Mouse (Mus musculus) forebrain, embryonic 16.5 days (tissue): ENCODE measurements around the gene Stoml3. TPM values are rescaled to one million over a fixed set of nuclear protein-coding genes. Genes with fewer than 3 reads are reported as not detected.
A peak's percentile ranks its signal among the peaks of the same experiment; 100 is the strongest.

ENCODE experiments used
- ATAC-seq: fragments of 200-750 bp; cut with Nextera tagmentation; 2 replicates; pipeline ENCODE4 v1.8.0; 2017; ENCODE audit warnings: mild to moderate bottlenecking, moderate library complexity
- H3K27ac ChIP-seq: fragments of 300-500 bp; sonication (generic); 2 replicates; pipeline ENCODE4 v1.5.1; 2014; ENCODE audit warnings: low read length, control low read depth
- H3K27me3 ChIP-seq: fragments of 300-500 bp; sonication (generic); replicated peaks from 2 replicates; pipeline ENCODE4 v1.6.1; 2014; ENCODE audit warnings: low read length; ENCODE audit not compliant: control insufficient read depth, insufficient read depth
- H3K36me3 ChIP-seq: fragments of 300-500 bp; sonication (generic); 2 replicates; pipeline ENCODE4 v1.6.1; 2014; ENCODE audit not compliant: control insufficient read depth, insufficient read depth
- H3K4me1 ChIP-seq: fragments of 300-500 bp; sonication (generic); replicated peaks from 2 replicates; pipeline ENCODE4 v1.6.1; 2014; ENCODE audit warnings: low read length; ENCODE audit not compliant: control insufficient read depth, insufficient read depth
- H3K4me2 ChIP-seq: fragments of 300-500 bp; sonication (generic); 2 replicates; pipeline ENCODE4 v1.6.1; 2014; ENCODE audit warnings: mild to moderate bottlenecking, low read length, control low read depth
- H3K4me3 ChIP-seq: fragments of 300-500 bp; sonication (generic); replicated peaks from 2 replicates; pipeline ENCODE4 v1.5.1; 2014; ENCODE audit warnings: mild to moderate bottlenecking, low read length, control low read depth
- H3K9ac ChIP-seq: fragments of 300-500 bp; sonication (generic); replicated peaks from 2 replicates; pipeline ENCODE4 v1.6.1; 2014; ENCODE audit warnings: low read depth, low read length, control low read depth
- H3K9me3 ChIP-seq: fragments of 300-500 bp; sonication (generic); 2 replicates; pipeline ENCODE4 v1.6.1; 2016; ENCODE audit warnings: low read length; ENCODE audit not compliant: control insufficient read depth
- WGBS: fragments of 180-500 bp; shearing (Covaris S2); extraction: QIAGEN DNeasy Blood & Tissue Kit; methylation state at CpG from one replicate; pipeline ENCODE4 v1.1.7; 2014; 5-methylcytosine and 5-hydroxymethylcytosine counted together
- polyA plus RNA-seq: library from polyadenylated mRNA; unstranded; fragments of >200 nt; fragmentation: Nextera tagmentation; extraction: Ambion mirVana; gene quantifications from 2 replicates; pipeline ENCODE4 v1.2.1, GENCODE M21; 2015

Stoml3 gene
- polyA plus RNA-seq, 1 experiment from 2014 or later = not detected

- Histone ChIP-seq H3K36me3 (peaks cover 26% of the 10 kb centered on the region), H3K4me1 (peaks cover 36% of the 10 kb centered on the region)
- WGBS = 90% methylated on average over 5 of the region's 5 CpGs
Observed at GRCm38 (mm10) chr3:53469650-53470049, 18.8 kb upstream of the Stoml3 start.

DNA sequence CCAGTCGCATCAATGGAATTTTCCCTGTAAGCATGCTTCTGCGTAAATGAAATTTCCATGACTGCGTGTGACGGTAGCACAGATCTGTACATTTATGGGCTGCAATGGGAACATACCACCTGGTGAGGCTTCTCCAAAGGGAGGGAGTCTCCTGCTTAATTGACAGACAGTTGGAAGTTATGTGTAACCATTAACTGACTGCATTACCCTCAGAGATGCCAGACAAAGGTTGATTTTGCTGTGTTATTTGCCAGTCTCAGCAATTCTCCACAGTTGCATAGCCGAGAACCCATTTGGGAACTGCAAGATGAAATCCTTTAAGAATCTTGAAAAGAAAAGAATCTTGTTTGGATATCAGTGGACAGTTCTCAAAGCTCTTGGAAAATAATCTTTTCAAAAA, 16.4 kb upstream of the Stoml3 start:
- Histone ChIP-seq H3K36me3 (peaks cover 37% of the 10 kb centered on the region), H3K4me3 (no peak overlapping the region)
- 96% methylated on average over 5 of the region's 5 CpGs for WGBS

More at GRCm38 (mm10) chr3:53469650-53470049, 18.8 kb upstream of the Stoml3 start:
- no peak overlapping the region for H3K27ac ChIP-seq
- no peak for ATAC-seq
- no peak overlapping the region for H3K9ac ChIP-seq
- H3K4me3 ChIP-seq = no peak overlapping the region
- no peaks in the 10 kb centered on the region for H3K27me3 ChIP-seq
- H3K9me3 ChIP-seq = no peaks in the 10 kb centered on the region
- H3K4me2 ChIP-seq = no peak overlapping the region

GRCm38 (mm10) chr3:53474179-53474578, 14.3 kb upstream of the Stoml3 start:
- ATAC-seq = no peak
- Histone ChIP-seq H3K27me3 (no peaks in the 10 kb centered on the region), H3K9me3 (no peaks in the 10 kb centered on the region), H3K4me3 (no peak overlapping the region), H3K4me2 (no peak overlapping the region), H3K9ac (no peak overlapping the region), H3K27ac (no peak overlapping the region), H3K36me3 (peaks cover 52% of the 10 kb centered on the region), H3K4me1 (peaks cover under 1% of the 10 kb centered on the region; the same call in 1 of the 2 replicates)
- 56% methylated on average over 4 of the region's 4 CpGs for WGBS

More for the DNA sequence above, 16.4 kb upstream of the Stoml3 start:
- peaks cover 14% of the 10 kb centered on the region for H3K4me1 ChIP-seq
- H3K27ac ChIP-seq = no peak overlapping the region
- no peak for ATAC-seq
- no peak overlapping the region for H3K9ac ChIP-seq
- H3K9me3 ChIP-seq = no peaks in the 10 kb centered on the region
- H3K4me2 ChIP-seq = no peak overlapping the region
- no peaks in the 10 kb centered on the region for H3K27me3 ChIP-seq

DNA sequence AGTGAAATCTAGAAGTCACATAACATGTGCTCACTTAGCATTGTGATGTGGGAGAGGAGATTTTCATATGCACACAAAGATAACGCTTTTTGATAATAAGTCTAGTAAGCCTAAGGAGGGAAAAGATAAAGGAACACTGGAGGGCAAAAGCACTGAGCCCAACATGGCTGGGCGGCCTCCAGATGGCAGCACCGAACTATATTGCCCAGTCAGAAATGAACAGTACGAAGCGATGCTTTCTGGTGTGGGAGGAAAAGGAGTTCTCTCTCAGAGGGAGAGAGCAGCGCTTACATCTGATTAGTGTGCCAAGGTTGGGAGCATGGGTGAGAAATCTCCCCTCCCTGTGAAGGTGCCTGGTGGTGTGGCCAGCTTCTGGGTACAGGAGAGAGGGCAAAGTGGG, 12.6 kb upstream of the Stoml3 start:
- H3K27me3 ChIP-seq = no peaks in the 10 kb centered on the region
- H3K27ac ChIP-seq = no peak overlapping the region
- H3K4me3 ChIP-seq = no peak overlapping the region
- 54% methylated on average over 6 of the region's 6 CpGs for WGBS
- H3K4me1 ChIP-seq = no peaks in the 10 kb centered on the region
- H3K9ac ChIP-seq = no peak overlapping the region
- peaks cover 54% of the 10 kb centered on the region for H3K36me3 ChIP-seq
- ATAC-seq = peak; percentile 79
- H3K9me3 ChIP-seq = no peaks in the 10 kb centered on the region
- no peak overlapping the region for H3K4me2 ChIP-seq

- no peak overlapping the region for H3K4me2 ChIP-seq
- 85% methylated on average over 17 of the region's 17 CpGs for whole genome bisulfite sequencing
- H3K27ac ChIP-seq = no peak overlapping the region
- no peak overlapping the region for H3K4me3 ChIP-seq
- H3K9ac ChIP-seq = no peak overlapping the region
- H3K4me1 ChIP-seq = no peaks in the 10 kb centered on the region
- no peak for ATAC-seq
- H3K36me3 ChIP-seq = peaks cover 58% of the 10 kb centered on the region
- no peaks in the 10 kb centered on the region for H3K9me3 ChIP-seq
- H3K27me3 ChIP-seq = no peaks in the 10 kb centered on the region
Observed at GRCm38 (mm10) chr3:53477468-53477867, 11.0 kb upstream of the Stoml3 start.

DNA sequence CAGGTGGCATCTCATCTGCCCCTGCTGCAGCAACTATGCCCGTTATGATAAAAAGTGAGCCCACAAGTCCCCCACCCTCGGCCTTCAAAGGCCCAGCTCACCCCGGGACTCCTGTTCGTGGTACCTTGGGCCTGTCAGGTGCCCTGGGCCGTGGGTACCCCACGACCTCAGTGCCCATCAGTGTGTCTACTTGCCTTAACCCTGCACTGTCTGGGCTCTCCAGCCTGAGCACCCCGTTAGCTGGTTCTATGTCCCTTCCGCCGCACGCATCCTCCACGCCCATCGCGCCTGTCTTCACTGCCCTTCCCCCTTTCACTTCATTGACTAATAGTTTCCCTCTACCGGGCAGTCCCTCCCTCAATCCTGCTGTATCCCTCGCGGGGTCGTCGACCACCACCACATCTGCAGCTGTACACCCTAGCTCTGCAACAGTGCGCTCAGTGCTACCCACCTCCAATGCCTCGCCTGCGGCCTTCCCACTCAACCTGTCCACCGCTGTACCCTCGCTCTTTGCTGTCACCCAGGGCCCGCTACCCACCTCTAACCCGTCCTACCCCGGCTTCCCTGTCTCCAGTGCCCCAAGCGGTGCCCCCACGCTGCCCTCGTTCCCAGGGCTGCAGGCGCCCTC, 9.9 kb upstream of the Stoml3 start:
- ATAC-seq = peak; percentile 27
- Histone ChIP-seq H3K4me2 (no peak overlapping the region), H3K27ac (no peak overlapping the region), H3K27me3 (no peaks in the 10 kb centered on the region), H3K4me1 (no peaks in the 10 kb centered on the region), H3K4me3 (no peak overlapping the region), H3K36me3 (peaks cover 53% of the 10 kb centered on the region), H3K9ac (no peak overlapping the region), H3K9me3 (no peaks in the 10 kb centered on the region)
- 96% methylated on average over 30 of the region's 30 CpGs for WGBS

GRCm38 (mm10) chr3:53483414-53484059, 4.9 kb upstream of the Stoml3 start:
- no peak overlapping the region for H3K4me3 ChIP-seq
- no peak overlapping the region for H3K4me2 ChIP-seq
- no peak overlapping the region for H3K9ac ChIP-seq
- H3K27ac ChIP-seq = no peak overlapping the region
- ATAC-seq = no peak
- H3K27me3 ChIP-seq = no peaks in the 10 kb centered on the region
- no peaks in the 10 kb centered on the region for H3K9me3 ChIP-seq
- peaks cover 20% of the 10 kb centered on the region for H3K36me3 ChIP-seq
- 86% methylated on average over 8 of the region's 8 CpGs for WGBS
- no peaks in the 10 kb centered on the region for H3K4me1 ChIP-seq

GRCm38 (mm10) chr3:53486561-53486960, 1.9 kb upstream of the Stoml3 start:
- H3K4me1 ChIP-seq = no peaks in the 10 kb centered on the region
- no peak overlapping the region for H3K4me2 ChIP-seq
- 88% methylated on average over 10 of the region's 10 CpGs for WGBS
- H3K4me3 ChIP-seq = no peak overlapping the region
- no peak for ATAC-seq
- no peak overlapping the region for H3K9ac ChIP-seq
- H3K36me3 ChIP-seq = peaks cover 8% of the 10 kb centered on the region
- no peak overlapping the region for H3K27ac ChIP-seq
- H3K27me3 ChIP-seq = no peaks in the 10 kb centered on the region
- H3K9me3 ChIP-seq = no peaks in the 10 kb centered on the region

GRCm38 (mm10) chr3:53486996-53487576, 1.4 kb upstream of the Stoml3 start:
- peaks cover 3% of the 10 kb centered on the region for H3K36me3 ChIP-seq
- no peaks in the 10 kb centered on the region for H3K27me3 ChIP-seq
- no peaks in the 10 kb centered on the region for H3K9me3 ChIP-seq
- H3K4me1 ChIP-seq = no peaks in the 10 kb centered on the region
- H3K4me2 ChIP-seq = no peak overlapping the region
- H3K27ac ChIP-seq = no peak overlapping the region
- no peak overlapping the region for H3K9ac ChIP-seq
- no peak overlapping the region for H3K4me3 ChIP-seq
- WGBS = 88% methylated on average over 9 of the region's 9 CpGs
- ATAC-seq = no peak
